Mouse (Mus musculus) CH12.LX (cell line): ENCODE measurements around the gene E030018B13Rik. TPM values are rescaled to one million over a fixed set of nuclear protein-coding genes. Genes with fewer than 3 reads are reported as not detected.

ENCODE experiments used
- DNase-seq: peaks from one replicate; pipeline ENCODE4 v3.0.0-alpha.2; 2013; ENCODE audit errors: extremely low read depth
- H3K27ac ChIP-seq: 2 replicates; pipeline ENCODE4 v1.5.1; 2012; ENCODE audit warnings: low read depth, mild to moderate bottlenecking, control low read depth, moderate library complexity; ENCODE audit not compliant: insufficient read depth
- H3K27me3 ChIP-seq: replicated peaks from 2 replicates; pipeline ENCODE3; 2012; ENCODE audit warnings: inconsistent platforms
- H3K36me3 ChIP-seq, 2 experiments: replicated peaks in 1 of 2; 2 replicates each; pipeline versions ENCODE3 to v1.6.1; 2012; ENCODE audit warnings: inconsistent platforms in 1 of 2, low read length in 1 of 2, mild to moderate bottlenecking in 1 of 2, mixed read lengths in 1 of 2, moderate library complexity in 1 of 2; ENCODE audit not compliant: control insufficient read depth in 1 of 2, insufficient read depth in 1 of 2
- H3K4me1 ChIP-seq, 2 experiments: 2 replicates each; pipeline ENCODE4 v1.6.1; 2012; ENCODE audit warnings: inconsistent platforms in 1 of 2, moderate library complexity in 1 of 2; ENCODE audit not compliant: insufficient read depth in 2 of 2, control insufficient read depth in 1 of 2
- H3K4me2 ChIP-seq: 2 replicates; pipeline ENCODE4 v1.6.1; 2012; ENCODE audit warnings: low read depth, mild to moderate bottlenecking, control low read depth; ENCODE audit not compliant: poor library complexity, insufficient read depth, severe bottlenecking
- H3K4me3 ChIP-seq, 3 experiments: fragments of 150-350 bp in 1 of 3; sonication (generic) in 1 of 3; replicated peaks in 1 of 3; 2 replicates each; pipeline versions ENCODE3 to v1.5.1; 2011 to 2012; ENCODE audit warnings: low read depth in 2 of 3, low read length in 2 of 3, mild to moderate bottlenecking in 2 of 3, moderate library complexity in 2 of 3, control low read depth in 1 of 3, improper control_type of control experiment in 1 of 3, inconsistent platforms in 1 of 3, mixed read lengths in 1 of 3; ENCODE audit not compliant: poor library complexity in 1 of 3
- H3K79me2 ChIP-seq: replicated peaks from 2 replicates; pipeline ENCODE4 v1.6.1; 2012; ENCODE audit warnings: mild to moderate bottlenecking, moderate library complexity; ENCODE audit not compliant: control insufficient read depth, poor library complexity, insufficient read depth, severe bottlenecking; ENCODE audit errors: extremely low read depth
- H3K9ac ChIP-seq: 2 replicates; pipeline ENCODE4 v1.6.1; 2012; ENCODE audit warnings: low read depth, mild to moderate bottlenecking, control low read depth, moderate library complexity; ENCODE audit not compliant: insufficient read depth
- H3K9me3 ChIP-seq: replicated peaks from 2 replicates; pipeline ENCODE3; 2012; ENCODE audit warnings: low read length, inconsistent platforms, mixed read lengths
- BHLHE40 ChIP-seq: IDR thresholded peaks from 2 replicates; pipeline ENCODE4 v1.6.1; 2011; ENCODE audit warnings: mild to moderate bottlenecking, low read depth, low read length, improper control_type of control experiment
- EP300 ChIP-seq: IDR thresholded peaks from 2 replicates; pipeline ENCODE4 v1.6.1; 2011; ENCODE audit warnings: low read length, improper control_type of control experiment
- GABPA ChIP-seq: IDR thresholded peaks from 2 replicates; pipeline ENCODE4 v1.6.1; 2012; ENCODE audit warnings: low read depth, low read length, improper control_type of control experiment, inconsistent platforms; ENCODE audit not compliant: insufficient replicate concordance
- IRF4 ChIP-seq: IDR thresholded peaks from 2 replicates; pipeline ENCODE4 v1.6.1; 2014; ENCODE audit warnings: low read depth, mild to moderate bottlenecking, inconsistent platforms, low read length, improper control_type of control experiment
- MAZ ChIP-seq: IDR thresholded peaks from 2 replicates; pipeline ENCODE4 v1.6.1; 2012; ENCODE audit warnings: low read depth, mild to moderate bottlenecking, inconsistent platforms, low read length, improper control_type of control experiment, moderate library complexity
- MXI1 ChIP-seq: IDR thresholded peaks from 2 replicates; pipeline ENCODE4 v1.6.1; 2011; ENCODE audit warnings: mild to moderate bottlenecking, low read depth, low read length, improper control_type of control experiment
- NRF1 ChIP-seq: IDR thresholded peaks from 2 replicates; pipeline ENCODE4 v1.6.1; 2014; ENCODE audit warnings: low read depth, mild to moderate bottlenecking, inconsistent platforms, low read length, improper control_type of control experiment, moderate library complexity
- PAX5 ChIP-seq: IDR thresholded peaks from 2 replicates; pipeline ENCODE4 v1.6.1; 2012; ENCODE audit warnings: low read length, inconsistent platforms, mixed read lengths
- POLR2A ChIP-seq: IDR thresholded peaks from 2 replicates; pipeline ENCODE4 v1.6.1; 2011; ENCODE audit warnings: low read depth, mild to moderate bottlenecking, improper control_type of control experiment, low read length
- SMC3 ChIP-seq: IDR thresholded peaks from 2 replicates; pipeline ENCODE4 v1.6.1; 2011; ENCODE audit warnings: low read depth, low read length, improper control_type of control experiment
- TBP ChIP-seq: conservative IDR thresholded peaks from 2 replicates; pipeline ENCODE4 v1.6.1; 2011; ENCODE audit warnings: low read depth, low read length, improper control_type of control experiment
- TCF12 ChIP-seq: IDR thresholded peaks from 2 replicates; pipeline ENCODE4 v1.6.1; 2014; ENCODE audit warnings: low read depth, mild to moderate bottlenecking, inconsistent platforms, low read length, improper control_type of control experiment
- UBTF ChIP-seq: IDR thresholded peaks from 2 replicates; pipeline ENCODE4 v1.6.1; 2012; ENCODE audit warnings: low read depth, mild to moderate bottlenecking, inconsistent platforms, low read length, improper control_type of control experiment, moderate library complexity
- USF2 ChIP-seq: conservative IDR thresholded peaks from 2 replicates; pipeline ENCODE4 v1.6.1; 2011; ENCODE audit warnings: low read depth, low read length, improper control_type of control experiment
- ZKSCAN1 ChIP-seq: IDR thresholded peaks from 2 replicates; pipeline ENCODE4 v1.6.1; 2012; ENCODE audit warnings: low read depth, inconsistent platforms, low read length, improper control_type of control experiment, borderline replicate concordance
- dilution Hi-C: fragments of 300-500 bp; cut with MboI; formaldehyde crosslinking; loops from 2 replicates; pipeline ENCODE4 v1.14.3; 2020; ENCODE audit warnings: low sequenced_read_pairs; ENCODE audit not compliant: extremely low pct_unique_long_range_greater_than_20kb, extremely low pct_ligation_motif_present
- in situ Hi-C: fragments of 300-500 bp; cut with MboI; formaldehyde crosslinking; loops from 3 replicates; pipeline ENCODE4 v1.14.3; 2019; ENCODE audit warnings: low sequenced_read_pairs, low pct_ligation_motif_present, low pct_unique_long_range_greater_than_20kb, mixed read lengths
- polyA plus RNA-seq: library from polyadenylated mRNA; unstranded; fragments of >175 nt; gene quantifications from 2 replicates; pipeline ENCODE4 v1.2.1, GENCODE M21; 2012; ENCODE audit warnings: low read depth; ENCODE audit not compliant: insufficient read length
- total RNA-seq, 2 experiments: library from RNA; depleted of rRNA; stranded (reverse); fragments of 300-350 nt in 1 of 2; fragments of >200 nt in 1 of 2; gene quantifications; 2 replicates each; pipeline ENCODE4 v1.2.3; 2012 to 2014

E030018B13Rik gene
- total RNA-seq (2012; rRNA removed) (not detected in 2 replicates), total RNA-seq (2014; rRNA removed) (not detected in 2 replicates), polyA plus RNA-seq (not detected in 2 replicates)

GRCm38 (mm10) chr7:63916268-63916907 lies at the start of gene E030018B13Rik:
Gene E030018B13Rik (plus strand): TSS chr7:63916857.
- no peak for TF ChIP-seq TBP
- no peak for TF ChIP-seq MAZ
- TF ChIP-seq GABPA: no peak
- TF ChIP-seq, all 38 proteins: peak for 0
- dilution Hi-C loops (no loop called here), in situ Hi-C loops (no loop called here)
- Histone ChIP-seq H3K36me3 (peaks cover 0 to 17% of the 10 kb centered on the region in 2 experiments), H3K27me3 (no peaks in the 10 kb centered on the region), H3K4me1 (peaks cover 34 to 63% of the 10 kb centered on the region in 2 experiments), H3K79me2 (no peaks in the 10 kb centered on the region), H3K9ac (no peak within 1 kb of the TSS), H3K27ac (no peak within 1 kb of the TSS), H3K9me3 (no peaks in the 10 kb centered on the region), H3K4me2 (no peak within 1 kb of the TSS), H3K4me3 (no peak within 1 kb of the TSS)
- DNase-seq: no peak

GRCm38 (mm10) chr7:63868356-63868918 lies 48.2 kb upstream of the E030018B13Rik start:
- in situ Hi-C loops: no loop called here
- Histone ChIP-seq H3K9ac (no peak overlapping the region), H3K27me3 (no peaks in the 10 kb centered on the region), H3K9me3 (no peaks in the 10 kb centered on the region), H3K27ac (no peak overlapping the region), H3K36me3 (no peaks in the 10 kb centered on the region), H3K4me3 (no peak overlapping the region), H3K4me1 (no peaks in the 10 kb centered on the region), H3K79me2 (no peaks in the 10 kb centered on the region), H3K4me2 (no peak overlapping the region)
- no peak for TF ChIP-seq NRF1
- TF ChIP-seq TCF12: no peak
- TF ChIP-seq PAX5: no peak
- TF ChIP-seq POLR2A: no peak
- no peak for TF ChIP-seq SMC3
- no peak for TF ChIP-seq USF2
- TF ChIP-seq MXI1: no peak
- no peak for TF ChIP-seq EP300
- TF ChIP-seq UBTF: no peak
- no peak for TF ChIP-seq ZKSCAN1
- TF ChIP-seq IRF4: no peak
- TF ChIP-seq BHLHE40: no peak
- DNase-seq: no peak
- dilution Hi-C loops: no loop called here
